Mouse (Mus musculus) cerebellum, adult 9-11 months (tissue): ENCODE results near the gene Ebf3.

Source experiments
- DNase-seq: peaks from one replicate; pipeline ENCODE4 v3.0.0; 2022

Gene Ebf3

DNA sequence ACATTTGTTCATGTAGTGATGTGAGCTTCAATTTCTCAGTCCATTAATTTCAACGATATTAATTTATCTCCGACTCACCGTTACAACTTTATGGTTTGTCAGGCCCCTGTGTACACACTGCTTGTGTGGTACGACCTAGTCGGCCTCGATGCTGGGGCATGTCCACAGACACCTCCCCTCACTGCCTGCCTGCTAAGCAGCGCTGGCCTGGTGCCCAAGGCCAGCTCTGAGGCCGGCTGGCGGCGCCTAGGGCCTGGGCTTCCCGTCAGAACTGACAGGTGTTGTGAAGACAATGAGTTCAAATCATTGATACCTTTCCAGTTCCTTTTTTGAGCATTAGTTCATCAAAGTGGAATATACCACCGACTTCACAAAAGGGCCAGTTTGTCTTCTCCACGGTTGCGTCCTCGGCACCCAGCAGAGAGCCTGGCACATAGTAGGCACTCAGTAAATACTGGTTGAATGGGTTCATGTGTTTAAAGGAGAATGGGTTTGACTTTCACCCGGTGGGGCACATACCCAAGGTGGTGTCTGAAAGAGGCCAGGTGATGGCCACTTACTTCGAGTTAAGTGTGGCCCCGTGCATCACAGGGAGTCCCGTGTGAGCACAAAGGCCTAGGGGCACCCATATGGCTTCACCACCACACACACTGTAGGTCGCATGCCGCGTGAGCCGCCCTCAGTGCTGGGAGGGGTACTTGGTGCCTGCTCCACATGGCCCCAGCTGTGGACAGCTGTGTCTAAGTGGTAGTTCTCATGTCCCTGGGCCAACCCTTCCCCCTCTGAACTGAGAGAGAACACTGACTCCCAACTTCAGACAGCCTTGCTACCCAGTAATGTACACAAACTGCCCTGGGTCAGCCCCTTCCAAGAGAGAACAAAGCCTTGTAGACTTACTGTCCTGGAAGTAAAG is 116.9 kb downstream of the Ebf3 start:
- DNase-seq: no peak

DNA sequence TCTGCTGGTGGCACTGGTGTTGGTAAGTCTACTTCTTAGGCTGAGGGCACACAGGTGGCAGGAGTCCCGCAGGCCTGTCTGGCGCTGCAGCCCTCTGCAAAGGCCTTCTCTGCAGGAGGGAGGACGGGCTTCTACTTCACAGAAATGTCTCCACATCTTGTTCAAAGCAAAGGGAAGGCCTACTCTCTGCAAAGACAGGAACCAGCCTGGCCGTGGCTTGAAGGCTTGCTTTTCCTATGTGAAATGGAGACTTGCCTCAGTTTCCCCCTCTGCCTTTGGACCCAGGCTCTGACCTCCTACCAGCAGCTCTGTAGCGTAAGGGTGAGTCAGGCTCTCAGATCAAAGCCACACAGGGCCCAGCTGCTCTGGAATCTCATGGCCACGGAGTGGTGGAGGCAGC is 117.7 kb downstream of the Ebf3 start:
- DNase-seq: no peak

DNA sequence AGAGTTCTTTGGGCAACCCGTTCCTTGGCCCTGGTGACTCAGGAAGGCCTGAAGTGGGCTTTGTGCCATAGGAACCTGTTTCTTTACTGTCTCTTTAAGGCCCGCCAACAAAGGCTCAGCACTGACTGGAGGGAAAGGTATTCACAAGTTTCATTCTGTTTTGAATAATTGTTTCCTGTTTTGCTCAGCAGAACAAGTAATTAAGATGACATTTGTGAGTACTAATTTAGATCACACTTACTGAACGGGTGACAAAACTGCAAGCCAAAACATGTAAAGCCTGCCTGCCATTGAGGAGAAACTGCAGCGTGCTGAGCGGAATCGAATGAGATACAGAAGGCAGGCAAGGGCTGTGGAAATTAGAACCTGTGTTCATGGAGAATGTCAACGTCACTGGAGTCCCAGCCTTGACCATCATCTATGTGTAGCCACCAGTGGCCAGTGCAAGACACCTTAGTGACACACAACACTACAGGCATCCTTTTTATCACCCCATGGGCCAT is 121.4 kb downstream of the Ebf3 start:
- DNase-seq: no peak

DNA sequence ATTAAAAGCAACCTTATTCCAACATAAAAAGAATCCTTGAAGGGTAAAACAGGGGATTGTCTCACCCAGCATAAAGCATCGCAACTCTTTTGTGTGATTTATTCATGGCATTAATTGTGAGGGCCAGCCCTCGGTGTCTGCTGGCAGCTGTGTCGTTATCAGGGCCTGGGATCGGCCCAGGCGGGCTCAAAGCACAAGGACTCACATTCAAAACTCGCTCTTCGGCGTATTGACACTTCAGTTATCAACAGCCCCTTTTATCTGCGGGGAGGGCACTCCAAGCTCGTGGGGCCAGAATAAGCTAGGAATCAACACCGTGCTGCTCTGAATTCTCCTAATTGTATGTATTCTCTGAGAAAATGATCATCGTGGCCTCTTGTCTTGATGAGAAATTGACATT is 122.4 kb downstream of the Ebf3 start:
- no peak for DNase-seq

DNA sequence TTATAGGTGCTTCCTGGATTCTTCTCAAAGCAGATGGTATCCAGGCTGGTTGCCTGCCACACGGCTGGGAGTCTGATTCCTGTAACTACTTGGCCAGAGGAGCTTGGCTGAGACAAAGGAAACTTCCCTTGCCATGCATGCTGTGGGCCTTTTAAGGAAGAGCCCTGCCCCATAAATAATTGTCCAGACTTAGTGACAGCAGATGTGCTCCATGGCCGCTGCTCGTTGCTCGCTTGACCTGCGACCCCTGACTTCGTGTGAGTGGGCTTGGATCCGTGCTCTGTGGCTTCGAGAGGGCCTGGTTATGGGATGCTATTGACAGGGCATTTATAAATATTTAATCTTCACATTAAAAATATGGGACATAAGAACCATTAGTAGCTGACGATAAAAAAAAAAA is 142.0 kb downstream of the Ebf3 start:
- no peak for DNase-seq

DNA sequence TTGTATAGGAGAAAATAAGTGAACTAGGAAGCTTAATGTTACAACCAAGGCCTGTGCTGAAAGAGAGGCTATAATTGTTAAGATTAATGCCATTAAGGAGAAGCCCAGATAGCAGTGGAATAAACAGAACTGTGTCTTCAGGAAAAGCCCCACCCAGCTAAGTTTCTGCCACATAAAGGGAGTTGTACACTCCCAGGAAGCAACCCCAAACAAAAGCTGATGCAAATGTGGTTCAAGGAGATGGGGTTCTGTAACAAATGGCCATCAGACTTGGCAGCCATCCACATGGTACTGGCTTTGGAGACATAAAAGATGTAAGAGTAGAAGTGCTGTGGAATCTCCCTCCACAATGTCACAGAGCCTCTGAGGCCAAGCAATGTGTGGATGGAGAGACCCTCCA is 155.2 kb downstream of the Ebf3 start:
- no peak for DNase-seq

DNA sequence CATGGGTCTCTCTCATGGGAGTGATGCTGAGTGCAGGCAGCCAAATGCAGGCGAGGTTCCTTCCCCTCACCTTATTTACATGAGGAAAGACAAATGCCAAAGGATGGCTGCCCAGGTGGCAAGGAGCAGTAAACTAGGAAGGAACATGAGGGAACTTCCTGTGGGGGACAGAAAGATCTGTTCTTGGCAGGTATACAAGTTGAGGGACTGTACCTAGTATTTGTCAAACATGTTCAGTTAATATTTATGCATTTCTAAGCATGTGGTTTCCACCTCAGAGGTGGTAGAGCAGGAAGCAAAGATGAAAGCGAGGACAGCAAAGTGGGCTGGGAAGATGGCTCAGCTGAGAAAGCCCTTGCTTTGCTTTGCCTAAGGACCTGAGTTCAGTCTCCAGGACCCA is 159.6 kb downstream of the Ebf3 start:
- DNase-seq: no peak

DNA sequence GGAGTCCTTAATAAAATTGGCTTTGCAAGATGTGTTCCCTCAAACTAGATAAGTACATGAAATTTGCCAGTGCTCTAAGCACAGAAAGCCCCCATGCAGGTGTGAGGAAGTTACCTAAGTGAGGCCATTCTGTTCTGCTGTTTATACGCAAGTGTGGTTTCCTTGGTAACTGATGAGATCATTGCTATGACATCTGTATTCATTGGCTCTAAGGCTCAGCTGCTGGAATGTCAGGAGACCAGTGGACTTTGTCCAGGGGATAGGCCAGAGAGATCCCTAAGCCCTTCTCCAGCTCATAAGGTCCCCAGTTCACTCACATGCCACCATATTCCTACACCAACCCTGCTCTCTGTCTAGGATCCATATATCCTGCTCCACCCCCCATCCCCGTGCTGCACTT is 162.4 kb downstream of the Ebf3 start:
- DNase-seq: no peak

DNA sequence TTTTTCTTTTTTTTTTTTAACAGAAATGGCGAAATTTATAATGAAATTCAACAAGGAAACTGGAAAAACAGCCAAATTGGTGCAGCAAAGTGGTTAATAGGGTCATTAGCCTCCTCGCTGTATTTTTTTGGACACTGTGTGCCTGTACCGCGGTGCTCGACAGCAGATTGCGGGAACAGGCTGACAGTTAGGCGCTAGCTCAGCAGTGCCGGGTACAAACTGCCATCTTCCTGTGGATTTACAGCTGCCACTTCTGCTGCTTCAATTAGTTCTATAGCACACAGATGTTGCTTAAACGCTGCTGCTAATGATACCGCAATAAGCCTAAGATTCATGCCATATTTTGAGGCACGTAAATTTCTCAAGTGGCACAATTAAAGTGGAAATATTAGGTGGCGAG is 167.1 kb downstream of the Ebf3 start:
- DNase-seq: no peak
